Mouse (Mus musculus): ENCODE results near the gene Usp22. TPM values are rescaled to one million over a fixed set of nuclear protein-coding genes. Genes with fewer than 3 reads are reported as not detected.
"Not testable (repeated sequence)": the region's sequence is repeated elsewhere in the genome, so short reads cannot be mapped to it uniquely, and the experiment has no call there.

Usp22 gene
- polyA plus RNA-seq, 1 experiment from 2014 or later: 140 TPM

DNA sequence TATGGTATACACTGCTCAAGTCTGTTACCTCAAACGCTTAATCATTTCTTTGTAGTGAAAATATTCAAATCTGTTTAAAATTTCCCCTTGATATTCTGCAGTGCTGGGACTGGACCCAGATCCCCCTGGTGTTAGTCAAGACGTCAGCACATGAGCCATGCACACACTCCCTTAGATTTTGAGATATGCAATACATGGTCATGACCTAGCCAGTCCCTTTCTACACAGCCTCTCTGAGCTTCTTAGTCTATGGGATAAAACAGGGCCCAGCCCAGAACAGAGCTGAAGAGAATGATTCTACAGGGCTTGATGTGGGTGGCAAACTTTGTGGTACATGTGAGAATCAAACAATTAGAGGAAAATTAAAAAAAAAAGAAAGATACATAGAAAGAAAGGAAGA is 33.2 kb downstream of the Usp22 start:
- Histone ChIP-seq H3K27ac (replicated peaks) (no peak overlapping the region), H3K36me3 (no peaks in the 10 kb centered on the region), H3K4me3 (replicated peaks) (no peak overlapping the region), H3K27me3 (peaks cover 8% of the 10 kb centered on the region; the same call in 1 of the 2 replicates), H3K9me3 (replicated peaks) (no peaks in the 10 kb centered on the region), H3K9ac (no peak overlapping the region), H3K4me1 (no peaks in the 10 kb centered on the region), H3K4me2 (replicated peaks) (no peak overlapping the region)
- 61% methylated on average over 2 of the region's 2 CpGs for WGBS
- ATAC-seq (ENCODE audit: insufficient number of reproducible peaks, low FRiP score, low TSS enrichment, low read depth): no peak

DNA sequence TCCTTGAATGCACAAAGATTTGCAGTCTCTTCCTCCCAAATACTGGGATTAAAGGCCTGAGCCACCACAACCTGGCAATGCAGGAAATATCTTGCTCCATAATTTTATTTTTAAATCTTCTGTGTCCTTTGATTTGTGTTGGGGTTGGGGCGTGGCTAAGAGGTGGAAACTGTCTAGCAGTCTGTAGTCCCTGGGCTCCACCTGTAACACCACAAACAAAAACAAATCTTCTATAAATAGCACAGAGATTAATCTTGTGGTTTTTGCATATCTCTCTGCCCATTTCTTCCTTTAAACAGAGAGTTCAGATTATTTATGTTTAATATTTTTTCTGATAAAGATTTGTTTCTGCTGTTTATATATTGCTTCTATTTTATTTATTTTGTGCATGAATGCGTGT is 41.9 kb downstream of the Usp22 start:
- no peak for ATAC-seq (ENCODE audit: insufficient number of reproducible peaks, low FRiP score, low TSS enrichment, low read depth)
- Histone ChIP-seq H3K4me3 (replicated peaks) (no peak overlapping the region), H3K36me3 (no peaks in the 10 kb centered on the region), H3K9ac (no peak overlapping the region), H3K27ac (replicated peaks) (no peak overlapping the region), H3K9me3 (replicated peaks) (no peaks in the 10 kb centered on the region), H3K27me3 (no peaks in the 10 kb centered on the region), H3K4me1 (no peaks in the 10 kb centered on the region), H3K4me2 (replicated peaks) (no peak overlapping the region)
- 75% methylated on average over 2 of the region's 2 CpGs for WGBS

DNA sequence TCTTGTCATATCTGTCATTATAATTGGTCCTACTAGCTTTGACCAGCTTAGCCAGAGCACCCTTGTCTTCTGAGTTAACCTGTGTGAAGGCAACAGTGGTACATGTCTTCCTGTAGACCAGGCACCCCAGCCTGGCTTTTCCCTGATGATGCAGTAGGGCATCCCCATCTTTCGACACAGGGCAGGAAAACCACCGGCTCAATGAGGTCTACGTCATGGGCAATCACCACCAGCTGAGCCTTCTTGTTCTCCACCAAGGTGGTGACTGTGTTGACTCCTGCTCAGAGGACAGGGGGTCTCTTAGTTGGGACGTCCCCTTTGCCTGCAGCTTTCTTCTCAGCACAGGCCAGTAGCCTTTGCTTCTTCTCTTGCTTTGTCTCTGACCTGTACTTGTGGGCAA is 44.2 kb downstream of the Usp22 start:
- not testable (repeated sequence) for H3K4me1 ChIP-seq; H3K4me2 ChIP-seq (replicated peaks); H3K9ac ChIP-seq; H3K36me3 ChIP-seq; H3K27ac ChIP-seq (replicated peaks); H3K9me3 ChIP-seq (replicated peaks); ATAC-seq (ENCODE audit: insufficient number of reproducible peaks, low FRiP score, low TSS enrichment, low read depth); H3K27me3 ChIP-seq; H3K4me3 ChIP-seq (replicated peaks)
- WGBS: 84% methylated on average over 4 of the region's 4 CpGs

DNA sequence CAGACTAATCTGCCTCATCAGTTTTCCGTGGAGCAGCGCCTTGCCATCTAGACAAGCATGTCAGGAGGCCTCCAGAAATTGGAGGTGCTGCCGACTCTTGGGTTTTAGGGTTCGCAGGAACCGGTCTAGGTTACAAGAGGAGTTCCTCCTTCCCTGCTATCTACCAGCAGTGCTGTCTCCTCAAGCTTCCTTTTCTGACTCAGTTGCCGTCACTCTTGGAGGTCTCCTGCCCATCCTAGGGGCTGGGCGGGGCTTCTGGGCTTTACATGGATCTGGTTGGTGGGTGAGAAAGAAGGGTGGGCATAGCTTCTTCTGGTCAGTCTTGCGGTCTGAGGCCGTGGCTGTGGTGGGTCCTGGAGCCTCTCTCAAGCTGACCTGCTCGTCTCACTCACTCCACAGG is 45.5 kb downstream of the Usp22 start:
- Histone ChIP-seq H3K36me3 (no peaks in the 10 kb centered on the region), H3K4me3 (replicated peaks) (no peak overlapping the region), H3K9ac (no peak overlapping the region), H3K27me3 (no peaks in the 10 kb centered on the region), H3K4me1 (no peaks in the 10 kb centered on the region), H3K4me2 (replicated peaks) (no peak overlapping the region), H3K27ac (replicated peaks) (no peak overlapping the region), H3K9me3 (replicated peaks) (no peaks in the 10 kb centered on the region)
- 54% methylated on average over 10 of the region's 10 CpGs for WGBS
- ATAC-seq (ENCODE audit: insufficient number of reproducible peaks, low FRiP score, low TSS enrichment, low read depth): no peak

DNA sequence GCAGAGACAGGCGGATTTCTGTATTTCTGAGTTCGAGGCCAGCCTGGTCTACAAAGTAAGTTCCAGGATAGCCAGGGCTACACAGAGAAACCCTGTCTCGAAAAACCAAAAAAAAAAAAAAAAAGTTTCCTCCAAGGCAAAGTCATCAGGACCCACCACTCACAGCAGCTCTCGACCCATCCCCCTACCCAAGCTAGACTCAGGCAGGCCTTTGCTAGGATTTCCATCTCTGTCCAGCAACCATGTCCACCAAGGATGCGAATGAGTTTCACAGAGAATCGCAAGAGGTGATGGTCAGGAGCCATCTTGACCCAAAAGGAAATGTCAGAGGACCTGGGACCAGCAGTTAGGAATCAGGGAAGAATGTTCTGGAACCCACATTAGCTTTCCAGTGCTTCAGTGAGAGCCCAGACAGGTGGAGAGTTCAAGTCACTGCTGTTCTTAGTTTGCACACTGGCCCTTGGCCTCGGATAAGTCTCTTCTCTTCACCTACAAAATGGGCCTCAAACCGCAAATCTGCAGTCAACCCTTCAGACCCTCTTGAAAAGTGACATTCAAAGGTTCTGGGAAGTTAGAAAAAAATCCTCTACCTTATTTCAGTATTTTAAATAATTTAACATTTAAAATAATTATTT is 47.3 kb downstream of the Usp22 start:
- Histone ChIP-seq H3K27me3 (no peaks in the 10 kb centered on the region), H3K9ac (no peak overlapping the region), H3K9me3 (replicated peaks) (no peaks in the 10 kb centered on the region), H3K4me3 (replicated peaks) (no peak overlapping the region), H3K27ac (replicated peaks) (no peak overlapping the region), H3K36me3 (no peaks in the 10 kb centered on the region), H3K4me1 (no peaks in the 10 kb centered on the region), H3K4me2 (replicated peaks) (no peak overlapping the region)
- ATAC-seq (ENCODE audit: insufficient number of reproducible peaks, low FRiP score, low TSS enrichment, low read depth): no peak
- 91% methylated on average over 8 of the region's 8 CpGs for WGBS

DNA sequence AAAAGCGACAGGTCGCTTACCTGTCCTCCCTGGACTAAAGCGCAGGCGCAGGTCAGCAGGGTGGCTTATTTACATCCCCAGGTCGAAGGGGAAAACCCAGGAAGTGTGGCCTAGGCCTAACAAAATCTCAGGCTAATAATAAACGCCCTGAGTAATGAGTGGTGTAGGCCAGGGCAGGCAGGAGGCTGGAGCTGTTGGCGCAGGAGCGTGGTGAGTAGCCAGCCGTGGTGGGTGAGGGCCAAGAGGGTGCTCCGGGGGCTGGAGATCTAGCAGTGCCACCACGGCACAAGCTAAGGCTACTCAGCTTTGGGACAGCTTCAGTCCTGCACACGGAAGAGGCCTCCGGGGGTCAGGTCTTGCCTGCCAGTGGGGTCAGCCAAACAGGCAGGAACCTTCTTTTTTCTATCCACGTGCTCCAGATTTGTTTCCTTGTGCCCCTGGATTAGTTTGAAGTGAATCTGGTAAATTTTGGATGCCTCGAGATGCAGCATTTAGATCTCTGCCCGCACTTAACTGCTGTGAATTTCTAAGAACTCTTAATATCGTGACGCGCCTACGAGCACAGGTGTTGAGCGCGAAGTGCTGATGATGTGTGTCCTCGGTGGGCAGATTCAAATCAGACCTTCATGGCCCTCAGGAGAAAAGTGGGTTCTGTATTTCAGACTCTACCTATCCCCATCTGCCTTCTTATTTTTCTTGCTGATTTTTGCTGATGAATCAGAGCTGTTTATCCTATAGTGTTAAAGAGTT is 48.1 kb downstream of the Usp22 start, which contains the start of gene Tnfrsf13b:
Gene Tnfrsf13b, plus strand, starts transcription at position 150 of the 750 bp plus-strand sequence.
- 85% methylated on average over 23 of the region's 23 CpGs for WGBS
- Histone ChIP-seq H3K36me3 (no peaks in the 10 kb centered on the region), H3K27ac (replicated peaks) (no peak within 1 kb of the TSS), H3K9me3 (replicated peaks) (no peaks in the 10 kb centered on the region), H3K27me3 (no peaks in the 10 kb centered on the region), H3K9ac (no peak within 1 kb of the TSS), H3K4me1 (no peaks in the 10 kb centered on the region), H3K4me3 (replicated peaks) (no peak within 1 kb of the TSS), H3K4me2 (replicated peaks) (no peak within 1 kb of the TSS)
- no peak for ATAC-seq (ENCODE audit: insufficient number of reproducible peaks, low FRiP score, low TSS enrichment, low read depth)

DNA sequence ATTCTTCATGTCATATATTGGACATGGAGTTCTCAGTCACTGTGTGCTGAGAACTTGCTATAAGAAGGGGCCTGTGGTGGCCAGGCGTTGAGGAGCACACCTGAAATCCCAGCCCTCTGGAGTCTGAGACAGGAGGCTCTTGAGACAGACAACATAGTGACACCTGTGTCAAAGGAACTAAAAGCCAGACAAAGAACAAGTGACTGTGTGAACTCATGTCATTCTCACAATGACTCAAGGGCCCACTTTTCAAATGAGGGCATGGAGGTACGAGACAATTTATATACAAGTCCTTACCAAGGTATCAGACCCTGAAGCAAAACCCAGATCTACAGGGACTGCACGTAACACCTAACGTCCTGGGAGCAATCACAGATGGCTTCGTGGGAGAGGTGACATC is 48.9 kb downstream of the Usp22 start:
- Histone ChIP-seq H3K9ac (no peak overlapping the region), H3K4me1 (no peaks in the 10 kb centered on the region), H3K4me2 (replicated peaks) (no peak overlapping the region), H3K4me3 (replicated peaks) (no peak overlapping the region), H3K27me3 (no peaks in the 10 kb centered on the region), H3K9me3 (replicated peaks) (no peaks in the 10 kb centered on the region), H3K27ac (replicated peaks) (no peak overlapping the region), H3K36me3 (no peaks in the 10 kb centered on the region)
- 82% methylated on average over 5 of the region's 5 CpGs for WGBS
- ATAC-seq (ENCODE audit: insufficient number of reproducible peaks, low FRiP score, low TSS enrichment, low read depth): no peak

DNA sequence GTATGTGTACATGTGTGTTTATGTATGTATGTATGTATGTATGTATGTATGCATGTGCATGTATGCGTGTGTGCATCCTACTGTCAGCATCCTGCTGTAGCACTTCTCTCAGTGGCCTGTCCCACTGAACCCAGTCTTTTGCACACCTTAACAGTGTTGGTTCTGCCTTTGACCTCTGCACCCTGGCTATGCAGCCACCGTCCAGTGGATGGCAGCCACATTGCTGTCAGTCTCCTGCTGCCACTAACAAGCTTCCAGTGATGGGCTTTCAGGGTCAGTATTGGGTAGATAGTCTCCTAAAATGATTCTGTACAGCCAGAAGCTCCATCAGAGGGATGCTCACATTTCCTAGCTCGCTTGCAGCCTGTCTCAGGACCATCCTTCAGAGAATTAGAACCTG is 51.0 kb downstream of the Usp22 start:
- no peaks in the 10 kb centered on the region for H3K36me3 ChIP-seq
- H3K9ac ChIP-seq: no peak overlapping the region
- H3K4me2 ChIP-seq (replicated peaks): no peak overlapping the region
- no peak overlapping the region for H3K4me3 ChIP-seq (replicated peaks)
- H3K4me1 ChIP-seq: no peaks in the 10 kb centered on the region
- 66% methylated on average over 3 of the region's 3 CpGs for WGBS
- H3K27me3 ChIP-seq: no peaks in the 10 kb centered on the region
- H3K9me3 ChIP-seq (replicated peaks): no peaks in the 10 kb centered on the region
- ATAC-seq (ENCODE audit: insufficient number of reproducible peaks, low FRiP score, low TSS enrichment, low read depth): no peak
- H3K27ac ChIP-seq (replicated peaks): no peak overlapping the region

DNA sequence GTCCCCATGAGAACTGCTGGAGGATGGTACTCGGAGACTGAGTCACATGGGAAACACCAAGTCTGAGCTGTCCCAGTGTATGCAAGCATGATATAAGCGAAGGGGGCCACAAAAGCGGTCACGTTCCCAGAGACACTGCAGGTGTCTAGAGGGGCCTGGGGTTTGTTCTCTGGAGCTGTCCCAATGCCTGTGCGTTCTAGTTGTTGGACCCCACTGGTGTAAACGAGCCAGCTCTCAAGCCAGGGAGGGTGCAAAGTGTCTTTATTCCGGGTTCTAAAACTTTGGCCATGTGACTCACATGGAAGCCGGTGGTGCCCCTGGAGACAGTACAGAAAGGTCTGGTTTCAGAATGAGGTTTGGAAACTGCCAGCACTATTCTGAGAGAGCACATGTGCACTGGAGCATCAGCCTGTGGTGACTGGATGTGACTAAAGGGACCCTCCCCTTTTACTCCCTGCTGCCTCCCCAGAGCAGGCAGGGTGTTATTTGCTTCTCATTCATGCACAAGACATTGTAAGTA is 52.0 kb downstream of the Usp22 start:
- no peak for ATAC-seq (ENCODE audit: insufficient number of reproducible peaks, low FRiP score, low TSS enrichment, low read depth)
- WGBS: 80% methylated on average over 8 of the region's 8 CpGs
- Histone ChIP-seq H3K4me1 (no peaks in the 10 kb centered on the region), H3K36me3 (no peaks in the 10 kb centered on the region), H3K27ac (replicated peaks) (no peak overlapping the region), H3K9me3 (replicated peaks) (no peaks in the 10 kb centered on the region), H3K9ac (no peak overlapping the region), H3K4me2 (replicated peaks) (no peak overlapping the region), H3K27me3 (no peaks in the 10 kb centered on the region), H3K4me3 (replicated peaks) (no peak overlapping the region)

DNA sequence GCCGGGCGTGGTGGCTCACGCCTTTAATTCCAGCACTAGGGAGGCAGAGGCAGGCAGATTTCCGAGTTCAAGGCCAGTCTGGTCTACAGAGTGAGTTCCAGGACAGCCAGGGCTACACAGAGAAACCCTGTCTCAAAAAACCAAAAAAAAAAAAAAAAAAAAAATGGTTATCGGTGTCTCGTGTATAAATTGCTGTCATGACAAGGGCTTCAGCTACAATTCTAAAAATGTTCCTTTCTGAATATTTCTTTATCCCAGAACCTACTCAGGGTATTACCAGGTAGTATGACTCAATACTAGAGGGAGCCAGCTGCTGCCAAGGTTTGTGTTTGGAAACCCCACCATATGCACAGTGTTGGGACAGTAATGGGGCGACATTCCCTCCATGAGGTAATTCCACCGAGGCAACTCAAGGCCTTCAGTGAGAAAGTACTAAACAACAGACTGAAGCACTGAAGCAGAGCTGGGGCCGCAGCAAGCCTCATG is 52.5 kb downstream of the Usp22 start:
- H3K27ac ChIP-seq (replicated peaks): no peak overlapping the region
- no peaks in the 10 kb centered on the region for H3K27me3 ChIP-seq
- H3K36me3 ChIP-seq: no peaks in the 10 kb centered on the region
- H3K4me1 ChIP-seq: no peaks in the 10 kb centered on the region
- no peak overlapping the region for H3K4me3 ChIP-seq (replicated peaks)
- no peak overlapping the region for H3K4me2 ChIP-seq (replicated peaks)
- H3K9me3 ChIP-seq (replicated peaks): no peaks in the 10 kb centered on the region
- WGBS: 84% methylated on average over 9 of the region's 9 CpGs
- no peak overlapping the region for H3K9ac ChIP-seq
- no peak for ATAC-seq (ENCODE audit: insufficient number of reproducible peaks, low FRiP score, low TSS enrichment, low read depth)

DNA sequence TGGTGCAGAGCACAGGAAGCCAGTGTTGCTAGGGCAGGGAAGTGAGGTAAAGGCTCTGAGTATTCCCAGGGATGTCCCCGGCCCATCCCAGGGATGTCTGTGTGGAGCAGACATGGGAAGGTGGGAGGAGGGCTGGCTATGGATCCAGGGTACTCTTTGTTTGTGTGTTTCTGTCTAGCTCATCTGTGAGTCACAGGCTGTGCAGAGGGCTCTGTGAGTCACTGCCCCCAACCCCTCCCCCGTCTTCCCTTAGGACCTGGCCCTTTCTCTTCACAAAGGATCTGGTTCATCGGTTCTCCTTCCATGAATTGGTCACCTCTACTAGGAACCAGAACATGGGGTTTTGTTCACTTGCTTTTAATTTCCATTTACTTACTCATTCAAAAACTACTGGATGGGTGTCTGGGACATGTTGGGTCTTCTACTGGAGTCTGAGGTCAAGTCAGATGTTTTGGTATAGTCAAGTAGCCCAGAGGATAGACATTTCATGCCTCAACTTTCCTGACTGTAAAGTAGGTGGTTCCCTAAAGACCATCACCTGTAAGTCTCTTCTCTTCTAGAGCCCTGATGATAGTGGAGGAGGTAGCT is 54.8 kb downstream of the Usp22 start:
- H3K27me3 ChIP-seq: no peaks in the 10 kb centered on the region
- H3K9me3 ChIP-seq (replicated peaks): no peaks in the 10 kb centered on the region
- no peak for ATAC-seq (ENCODE audit: insufficient number of reproducible peaks, low FRiP score, low TSS enrichment, low read depth)
- H3K36me3 ChIP-seq: no peaks in the 10 kb centered on the region
- WGBS: 91% methylated on average over 3 of the region's 3 CpGs
- no peak overlapping the region for H3K27ac ChIP-seq (replicated peaks)
- H3K4me1 ChIP-seq: no peaks in the 10 kb centered on the region
- no peak overlapping the region for H3K4me2 ChIP-seq (replicated peaks)
- H3K4me3 ChIP-seq (replicated peaks): no peak overlapping the region
- H3K9ac ChIP-seq: no peak overlapping the region

Data from embryonic facial prominence, embryonic 15.5 days (tissue).